Mouse (Mus musculus): ENCODE data around the gene Sept3.

The Sept3 gene

DNA sequence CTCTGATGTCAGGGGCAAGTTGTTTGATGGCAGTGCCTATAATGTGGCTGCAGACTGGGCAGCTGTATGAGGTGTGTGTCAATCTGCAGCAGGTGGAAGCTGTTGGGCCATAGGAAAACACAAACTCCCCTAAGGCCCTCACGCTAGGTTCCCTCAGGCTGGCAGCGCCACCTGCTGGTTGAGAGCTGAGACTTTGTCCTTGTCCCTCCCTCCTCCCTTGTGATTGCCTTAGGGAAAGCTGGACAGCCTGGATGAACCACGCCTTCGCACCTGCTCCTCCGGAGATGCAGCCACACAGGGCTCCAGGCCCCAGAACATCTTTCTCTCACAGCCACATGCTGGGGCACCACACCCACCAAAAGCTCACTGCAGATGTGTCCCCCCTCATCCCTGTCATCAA is 3.5 kb upstream of the Sept3 start:
- peak; percentile 12 to 58 for DNase-seq (ENCODE audit: low spot score in 2 of 2)

DNA sequence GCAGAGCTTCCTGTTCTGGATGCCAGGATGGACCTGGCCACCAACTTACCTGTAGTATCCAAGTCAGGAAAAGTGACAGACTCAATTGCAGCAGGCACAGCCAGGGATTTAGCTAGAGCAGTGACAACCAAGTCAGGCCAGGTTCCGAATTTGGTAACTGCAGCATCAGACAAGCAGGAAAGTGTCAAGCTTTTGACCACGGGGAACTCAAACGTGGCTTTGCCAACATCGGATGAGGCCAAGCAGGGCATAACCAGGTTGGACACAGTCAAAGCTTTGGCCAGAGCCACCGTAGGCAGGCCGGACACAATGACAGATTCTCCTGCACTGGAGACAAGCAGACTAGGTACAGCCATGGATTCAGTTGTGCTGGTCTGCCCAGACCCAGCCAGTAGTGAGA is 2.4 kb upstream of the Sept3 start:
- no peak for DNase-seq (ENCODE audit: low spot score in 2 of 2)

DNA sequence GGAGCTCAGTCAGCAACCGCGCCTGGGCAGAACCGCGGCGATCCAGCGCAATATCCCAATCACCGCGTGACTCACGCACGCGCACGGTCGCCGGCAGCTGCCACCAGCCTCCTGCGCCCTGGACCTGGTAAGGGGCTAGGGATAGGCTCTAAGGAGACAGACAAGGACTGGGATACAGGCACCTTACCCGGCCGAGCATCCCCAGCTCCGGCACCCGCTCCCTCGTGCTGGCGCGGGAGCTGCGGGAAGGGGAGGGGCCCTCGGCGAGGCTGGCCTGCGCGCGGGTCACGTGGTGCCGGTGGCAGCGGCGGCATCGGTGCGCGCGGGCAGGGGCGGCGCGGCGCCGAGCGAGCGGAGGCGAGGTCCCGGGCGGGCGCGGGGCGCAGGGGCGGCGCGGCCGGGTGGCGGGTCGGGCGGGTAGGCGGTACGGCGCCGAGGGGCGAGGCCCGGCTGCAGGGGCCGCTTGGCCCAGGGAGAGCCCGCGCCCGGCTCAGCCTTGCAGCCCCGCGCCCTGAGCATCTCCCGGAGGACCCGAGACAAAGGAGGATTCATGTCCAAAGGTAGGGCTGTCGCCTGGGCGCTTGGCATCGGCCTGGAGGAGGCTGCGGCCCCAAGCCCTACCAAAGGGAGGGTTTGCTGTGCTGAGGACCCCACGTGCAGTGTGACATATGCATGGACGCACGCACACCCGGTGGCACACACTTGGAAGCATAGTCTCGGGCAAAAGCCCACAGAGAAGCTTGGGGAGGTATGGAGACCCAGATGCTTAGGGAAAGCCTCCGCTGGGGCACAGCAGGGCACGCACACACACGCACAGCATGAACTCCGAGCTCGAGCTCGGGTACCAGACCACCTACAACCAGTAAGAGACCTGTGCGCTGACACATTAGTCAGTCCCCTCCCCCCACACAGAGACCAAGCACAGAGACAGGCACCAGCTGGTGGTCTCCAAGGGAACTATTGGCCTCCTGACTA is 521 bp downstream of the Sept3 start:
- DNase-seq (ENCODE audit: low spot score in 2 of 2) = peak in 1 of 2 experiments; percentile 17

DNA sequence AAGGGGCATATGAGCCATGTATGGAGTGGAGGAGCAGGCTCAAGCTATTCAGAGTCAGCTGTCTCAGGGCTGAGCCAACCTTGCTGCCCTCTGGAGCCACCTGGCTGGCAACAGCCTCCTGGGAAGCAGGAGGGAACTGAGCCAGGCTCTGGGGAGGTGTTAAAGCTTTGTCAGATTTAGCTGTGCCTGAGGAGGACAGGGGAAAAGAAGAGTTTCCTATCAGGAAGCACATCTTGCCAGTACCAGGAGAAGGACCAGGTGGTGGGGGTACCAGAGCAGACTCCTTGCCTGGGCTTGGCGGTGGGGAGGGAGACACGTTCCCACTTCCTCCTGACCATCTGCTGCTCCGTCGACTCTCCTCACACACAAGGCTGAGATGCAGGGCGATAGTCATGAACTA is 2.9 kb downstream of the Sept3 start:
- no peak for DNase-seq (ENCODE audit: low spot score in 2 of 2)

DNA sequence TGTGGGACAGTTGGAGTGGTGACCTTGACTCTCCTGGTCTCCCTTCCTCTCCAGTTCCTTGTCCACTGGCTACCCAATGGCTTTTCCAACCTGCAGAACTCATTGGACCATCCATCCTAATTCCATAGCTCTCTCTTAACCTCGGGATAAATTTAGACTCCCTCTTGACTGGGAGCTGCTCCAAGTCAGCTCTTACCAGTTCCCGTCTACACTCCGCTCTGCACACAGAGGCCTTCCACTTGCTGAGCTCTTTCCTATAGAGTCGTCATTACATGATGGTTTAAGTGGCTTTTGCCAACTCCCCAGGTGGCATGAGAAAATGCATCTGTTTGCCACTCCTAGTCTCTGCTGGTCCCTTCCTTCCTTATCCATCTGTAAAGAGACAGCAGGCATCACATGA is 5.9 kb downstream of the Sept3 start:
- DNase-seq (ENCODE audit: low spot score in 2 of 2) = no peak

DNA sequence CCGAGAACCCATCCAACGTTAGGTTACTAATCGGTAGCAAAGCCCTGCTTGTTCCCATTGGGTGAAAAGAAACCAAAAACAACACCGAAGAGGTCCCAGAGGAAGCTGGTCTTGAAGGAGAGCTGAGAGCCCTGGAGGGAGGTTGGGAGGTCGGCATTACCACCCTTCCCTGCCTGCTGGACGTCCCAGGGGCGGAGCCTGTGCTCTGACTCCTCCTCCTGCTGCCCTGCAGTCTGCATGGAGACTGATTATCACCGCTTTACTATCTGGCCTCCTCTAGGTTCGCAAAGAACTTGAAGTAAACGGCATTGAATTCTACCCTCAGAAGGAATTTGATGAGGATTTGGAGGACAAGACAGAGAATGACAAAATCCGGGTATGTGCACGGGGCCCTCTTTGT is 11.5 kb downstream of the Sept3 start:
- DNase-seq (ENCODE audit: low spot score in 2 of 2) = no peak

DNA sequence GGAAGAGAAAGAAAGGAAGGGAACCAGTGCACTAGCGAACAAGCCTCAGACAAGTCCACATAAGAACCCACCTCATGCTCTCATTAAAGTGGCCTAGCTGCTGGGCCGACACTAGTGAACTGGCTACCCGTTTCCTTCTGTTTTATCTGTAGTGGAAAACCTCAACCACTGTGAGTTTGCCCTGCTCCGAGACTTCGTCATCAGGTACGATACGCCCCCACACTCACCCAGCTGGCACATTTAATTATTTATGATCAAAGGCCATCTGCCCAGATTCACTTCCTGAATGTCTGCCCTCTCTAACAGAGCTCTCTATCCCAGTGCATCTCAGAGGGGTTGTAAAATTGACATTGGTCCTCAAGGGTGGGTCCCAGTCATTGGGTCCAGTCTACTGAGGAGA is 15.6 kb downstream of the Sept3 start:
- no peak for DNase-seq (ENCODE audit: low spot score in 2 of 2)

DNA sequence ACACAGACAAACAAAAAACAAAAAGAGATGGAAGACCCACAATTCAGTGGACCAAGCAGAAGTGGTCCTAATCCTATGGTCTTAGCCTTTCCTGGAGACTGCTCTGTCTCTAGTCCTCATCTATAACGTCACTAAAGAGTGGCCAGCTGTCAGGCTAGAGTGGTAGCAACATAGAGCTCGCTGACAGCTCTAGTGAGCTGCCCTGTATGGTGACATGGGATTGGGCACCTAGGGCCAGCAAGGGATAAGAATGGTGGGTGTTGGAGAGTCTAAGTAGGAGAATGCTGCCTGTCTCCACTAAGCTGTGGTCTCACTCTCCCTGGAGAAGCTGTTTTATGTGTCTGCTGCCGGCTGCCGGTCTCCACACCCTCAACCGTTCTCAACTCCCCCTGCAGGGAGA is 18.2 kb downstream of the Sept3 start:
- no peak for DNase-seq (ENCODE audit: low spot score in 2 of 2)

DNA sequence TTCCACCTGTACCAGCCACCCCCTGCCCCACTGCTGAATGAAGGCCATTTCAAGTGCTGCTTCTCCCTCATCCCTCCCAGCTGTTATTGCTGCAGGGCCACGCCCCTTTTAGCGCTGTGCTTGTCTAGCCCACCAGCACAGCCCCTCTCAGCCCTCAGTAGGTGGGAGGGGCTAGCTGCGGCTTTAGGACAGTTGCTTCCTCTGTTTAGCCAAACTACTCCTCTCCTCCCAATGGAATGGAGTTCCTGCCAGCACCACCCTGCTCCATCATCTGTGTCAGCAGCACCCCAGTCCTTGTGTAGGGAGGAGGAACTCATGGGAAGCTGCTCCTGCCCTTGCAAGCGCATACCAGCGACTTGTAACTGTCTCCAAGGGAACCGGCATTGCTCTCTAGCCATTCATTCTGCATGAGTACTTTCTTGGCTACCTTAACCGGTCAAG is 18.6 kb downstream of the Sept3 start:
- no peak for DNase-seq (ENCODE audit: low spot score in 2 of 2)

DNA sequence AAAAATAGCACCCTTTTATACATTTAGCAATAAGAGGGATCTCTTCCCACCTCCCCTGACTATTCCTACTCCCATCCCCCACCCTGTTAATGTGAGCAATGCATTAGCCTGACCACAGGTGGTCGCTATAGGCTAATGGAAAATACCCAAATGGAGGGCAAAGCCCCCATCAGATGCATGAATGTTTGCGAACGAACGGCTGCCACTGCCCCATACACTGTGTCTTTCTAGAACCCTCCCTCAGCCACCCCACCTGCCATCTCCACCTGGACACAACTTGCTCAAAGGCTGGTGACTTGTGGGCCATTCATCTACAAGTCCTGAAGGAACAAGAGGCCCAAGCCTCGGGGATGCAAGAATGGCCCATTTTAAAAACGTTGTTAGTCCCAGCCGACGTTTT is 19.4 kb downstream of the Sept3 start:
- DNase-seq (ENCODE audit: low spot score in 2 of 2) = no peak

DNA sequence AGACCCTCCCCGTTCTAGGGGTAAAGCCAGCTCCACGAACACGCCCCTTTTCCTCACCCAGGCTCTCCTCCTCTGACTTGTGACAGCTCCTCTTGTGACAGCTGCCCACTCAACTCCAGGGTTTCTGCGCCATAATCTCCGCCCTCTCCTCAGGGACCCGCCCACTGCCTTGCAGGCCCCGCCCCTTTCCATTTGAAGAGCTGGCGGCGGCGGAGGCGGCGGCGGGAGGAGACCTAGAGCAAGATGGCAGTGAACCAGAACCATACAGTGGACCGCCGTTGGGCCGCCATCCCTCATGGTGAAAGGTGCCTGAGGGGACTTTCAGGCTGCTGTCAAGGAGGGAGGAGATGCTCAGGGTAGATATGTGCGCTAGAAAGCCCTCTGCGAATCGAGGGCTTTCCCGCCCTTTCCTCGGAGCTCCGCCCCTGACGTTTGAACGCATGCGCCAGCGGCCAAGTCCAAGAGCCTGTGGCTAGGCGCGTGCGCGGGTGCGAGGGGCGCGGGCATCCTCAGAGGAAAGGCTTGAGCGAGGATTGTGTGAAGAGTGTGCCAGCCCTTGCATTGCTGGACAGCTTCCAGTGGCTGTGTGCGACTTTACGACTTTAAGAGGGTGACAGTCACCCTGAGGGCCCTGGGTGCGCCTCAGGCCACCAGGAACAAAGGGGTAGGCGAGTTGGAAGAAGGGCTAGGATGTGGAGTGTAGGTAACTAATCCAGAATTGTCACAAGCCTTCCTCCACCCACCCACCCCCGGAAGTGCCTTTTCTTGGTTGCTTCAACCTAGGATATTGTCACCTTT is 24.3 kb downstream of the Sept3 start, which contains the start of gene Wbp2nl:
Wbp2nl (plus strand) TSS at position 191 of the 798 bp plus-strand sequence.
- no peak for DNase-seq (ENCODE audit: low spot score in 2 of 2)

DNA sequence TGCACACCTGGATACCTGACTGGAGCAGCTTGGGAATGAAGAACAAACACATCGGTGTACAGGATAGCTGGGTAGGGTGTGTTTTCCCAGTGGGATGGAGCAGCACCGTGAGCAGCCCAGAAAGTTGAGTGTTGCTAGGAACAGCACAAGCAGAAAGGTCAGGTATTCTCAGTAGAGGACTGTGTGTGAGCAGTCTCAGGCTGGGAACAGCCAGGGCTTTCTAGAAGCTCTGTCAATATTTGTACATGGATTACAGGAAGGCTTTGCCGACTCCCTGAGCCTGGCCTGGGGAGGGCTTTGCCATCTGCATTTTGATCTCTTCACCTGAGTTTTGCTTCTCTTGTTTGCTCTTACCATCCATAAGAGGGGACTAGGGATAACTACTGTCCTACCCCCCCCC is 32.4 kb downstream of the Sept3 start:
- no peak for DNase-seq (ENCODE audit: low spot score in 2 of 2)

DNA sequence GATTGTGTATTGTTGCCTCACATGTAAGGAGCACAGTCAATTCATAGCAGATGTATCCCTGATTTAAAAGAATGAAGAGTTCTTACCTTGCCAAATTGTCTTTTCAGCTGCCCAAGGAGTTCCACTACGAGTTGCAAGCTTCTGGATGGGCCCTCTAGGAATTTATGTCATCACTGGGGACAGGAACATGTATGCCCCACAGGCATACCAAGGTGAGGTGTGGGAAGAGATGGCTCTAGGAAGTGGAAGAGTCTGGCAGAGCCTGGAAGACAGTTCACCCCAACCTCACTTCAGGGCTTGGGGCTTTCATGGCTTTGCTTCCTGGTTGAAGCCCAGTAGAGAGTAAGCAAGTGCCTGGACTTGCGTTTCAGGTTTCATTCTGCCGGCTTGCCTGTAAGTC is 33.7 kb downstream of the Sept3 start:
- DNase-seq (ENCODE audit: low spot score in 2 of 2) = no peak

DNA sequence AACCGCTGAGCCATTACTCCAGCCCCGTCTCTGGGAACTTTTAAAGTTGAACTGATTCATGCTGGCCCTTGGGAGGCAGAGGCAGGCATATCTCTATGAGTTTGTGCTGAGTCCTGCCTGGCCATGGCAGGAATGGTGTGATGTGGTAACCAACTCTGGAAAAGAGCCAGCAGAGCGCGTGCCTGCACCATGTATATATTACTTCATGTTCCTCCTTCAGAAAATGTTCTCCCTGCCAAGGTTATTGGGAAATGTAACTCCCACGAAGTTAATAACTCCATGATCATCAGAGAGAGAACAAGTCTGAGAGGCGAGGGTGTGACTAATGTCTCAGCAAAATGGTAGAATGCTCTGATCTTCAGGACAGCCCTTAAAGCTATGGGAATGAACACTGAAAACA is 43.1 kb downstream of the Sept3 start:
- no peak for DNase-seq (ENCODE audit: low spot score in 2 of 2)

DNA sequence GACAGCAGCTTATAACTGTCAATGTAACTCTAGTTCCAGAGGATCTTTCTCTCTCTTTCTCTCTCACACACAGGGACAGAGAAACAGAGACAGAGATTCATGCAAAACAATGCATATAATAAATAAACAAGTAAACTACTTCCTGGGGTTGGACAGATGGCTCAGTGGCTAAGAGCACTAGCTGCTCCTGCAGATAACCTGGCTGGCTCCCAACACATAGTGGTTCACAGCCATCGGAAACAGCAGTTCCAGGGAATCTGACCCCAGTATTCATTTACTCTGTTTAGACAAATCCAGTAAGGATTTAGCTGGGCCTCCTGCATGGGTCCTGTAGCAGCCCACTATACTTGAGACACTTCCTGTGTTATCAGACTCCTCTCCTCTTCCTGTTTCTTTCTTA is 44.9 kb downstream of the Sept3 start:
- DNase-seq (ENCODE audit: low spot score in 2 of 2) = no peak

DNA sequence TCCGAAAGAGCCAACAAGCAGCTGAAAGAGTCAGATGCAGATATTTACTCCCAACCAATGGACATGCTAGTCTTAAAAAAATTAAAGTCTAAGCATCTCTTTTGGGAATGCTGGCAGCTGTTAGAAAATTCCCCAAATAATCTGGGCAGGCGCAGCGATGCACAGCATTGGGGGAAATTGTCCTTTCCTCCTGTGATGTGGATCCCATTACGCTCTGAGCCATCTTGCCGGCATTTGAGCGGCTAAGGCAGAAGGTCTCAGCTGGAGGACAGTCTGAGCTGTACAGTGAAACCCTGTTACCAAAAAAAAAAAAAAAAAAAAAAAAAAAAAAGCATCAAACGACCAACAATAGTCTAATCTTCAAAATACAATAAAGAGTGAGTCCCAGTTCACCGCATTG is 47.5 kb downstream of the Sept3 start:
- DNase-seq (ENCODE audit: low spot score in 2 of 2) = no peak

DNA sequence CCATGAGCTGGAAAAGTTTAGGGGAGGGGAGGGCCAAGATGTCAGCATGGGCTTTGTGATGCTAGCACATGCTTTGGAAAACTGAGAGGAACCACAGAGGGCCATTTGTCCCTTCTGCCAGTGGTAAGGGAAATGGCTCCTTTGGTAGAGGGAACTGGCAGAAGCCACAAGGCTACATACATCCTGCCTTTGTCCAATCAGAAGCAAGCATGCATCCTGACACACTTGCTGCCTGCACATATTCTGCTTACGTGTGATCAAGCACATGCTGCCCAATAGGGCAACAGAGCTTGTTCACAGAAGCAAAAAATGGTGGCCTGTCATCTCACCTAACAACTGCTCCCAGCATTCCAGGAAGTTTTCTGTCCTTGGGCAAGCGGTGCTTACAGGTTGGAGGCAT is 50.7 kb downstream of the Sept3 start:
- no peak for DNase-seq (ENCODE audit: low spot score in 2 of 2)

DNA sequence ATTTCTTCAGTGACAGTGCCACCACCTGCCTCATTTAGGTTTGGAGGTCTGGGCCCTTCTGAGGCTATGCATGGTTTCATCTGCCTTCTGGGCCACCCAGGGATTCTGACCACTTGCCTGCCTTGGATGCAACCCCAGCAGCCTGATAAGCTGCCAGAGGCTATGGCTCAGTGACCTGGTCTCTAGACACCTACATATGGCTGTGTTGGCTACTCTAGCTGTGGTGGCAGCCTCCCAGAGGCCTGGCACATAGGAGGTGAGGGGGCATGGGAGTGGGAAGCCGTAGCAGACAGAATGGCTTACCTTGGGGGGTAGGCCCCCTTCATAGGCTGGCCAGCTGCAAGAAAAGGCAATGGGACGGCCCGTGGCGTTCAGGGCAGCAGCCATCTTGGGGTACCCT is 60.5 kb downstream of the Sept3 start:
- DNase-seq (ENCODE audit: low spot score in 2 of 2) = no peak

DNA sequence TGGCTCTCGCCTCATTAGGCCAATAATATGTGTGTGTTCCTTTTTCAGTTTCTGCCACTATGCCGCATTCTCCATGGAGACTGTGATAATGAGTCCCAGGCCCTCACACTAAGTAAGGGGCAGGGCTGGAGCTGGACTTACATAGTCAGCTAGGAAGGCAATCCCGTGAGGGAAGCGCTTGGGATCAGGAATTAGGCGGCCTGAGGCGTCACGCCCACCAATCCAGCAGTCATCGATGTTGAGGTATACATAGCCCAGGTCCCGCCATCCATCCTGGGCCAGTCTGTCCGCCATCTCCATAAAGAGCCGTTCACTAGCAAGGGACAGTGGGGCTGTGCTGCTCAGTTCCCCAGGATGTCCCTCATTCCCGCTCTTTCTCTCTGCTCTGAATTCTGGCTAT is 61.9 kb downstream of the Sept3 start:
- no peak for DNase-seq (ENCODE audit: low spot score in 2 of 2)

DNA sequence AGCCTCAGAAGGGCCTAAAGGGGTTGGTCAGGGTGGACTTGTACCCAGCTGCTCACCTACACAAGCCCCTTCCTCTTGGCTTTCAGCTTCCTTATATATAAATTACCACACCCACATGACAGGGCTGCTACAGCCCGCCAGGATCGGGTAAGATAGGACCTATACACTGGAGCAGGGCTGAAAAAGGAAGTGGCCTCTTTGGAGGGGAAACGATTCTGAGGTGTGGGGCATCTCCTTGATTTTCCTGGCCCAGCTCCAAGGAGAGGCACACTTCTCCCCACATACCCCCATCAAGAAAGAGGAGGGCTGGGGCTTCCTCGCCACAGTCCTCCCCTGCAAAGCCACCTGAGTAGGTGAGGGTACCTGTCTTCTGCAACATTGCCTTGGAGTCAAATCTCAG is 63.2 kb downstream of the Sept3 start:
- no peak for DNase-seq (ENCODE audit: low spot score in 2 of 2)

DNA sequence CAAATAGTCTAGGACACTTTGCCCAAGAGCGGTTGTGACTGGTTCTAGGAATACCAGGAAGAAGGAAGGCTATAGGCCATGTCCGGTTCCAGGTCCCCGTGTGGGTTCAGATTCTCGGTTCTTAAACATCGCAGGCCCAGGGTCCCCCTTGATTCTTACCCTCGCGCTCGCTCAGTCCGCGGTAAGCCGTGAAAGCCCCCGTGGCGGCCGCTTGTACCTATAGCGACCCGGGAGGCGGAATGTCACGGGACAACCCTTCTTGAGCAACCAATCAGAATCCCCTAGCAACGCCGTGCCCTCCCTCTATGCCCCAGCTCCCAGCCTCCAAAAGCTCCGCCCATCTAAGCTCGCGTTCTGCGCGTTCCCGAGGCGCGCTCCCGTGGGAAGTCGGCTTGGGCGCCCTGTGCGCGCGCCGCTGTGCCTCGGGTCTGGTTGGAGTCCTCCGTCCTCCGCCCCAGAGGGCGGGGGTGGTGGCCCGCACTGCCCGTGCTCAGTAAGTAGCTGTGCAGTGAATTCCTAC is 64.0 kb downstream of the Sept3 start, which contains the start of the genes Naga, Pheta2 and Smdt1:
Naga (minus strand) TSS at position 333 of the 520 bp plus-strand sequence.
Pheta2 (plus strand) TSS at position 350 of the 520 bp plus-strand sequence.
Smdt1 (plus strand) TSS at position 367 of the 520 bp plus-strand sequence.
- DNase-seq (ENCODE audit: low spot score in 2 of 2) = peak; percentile 93

DNA sequence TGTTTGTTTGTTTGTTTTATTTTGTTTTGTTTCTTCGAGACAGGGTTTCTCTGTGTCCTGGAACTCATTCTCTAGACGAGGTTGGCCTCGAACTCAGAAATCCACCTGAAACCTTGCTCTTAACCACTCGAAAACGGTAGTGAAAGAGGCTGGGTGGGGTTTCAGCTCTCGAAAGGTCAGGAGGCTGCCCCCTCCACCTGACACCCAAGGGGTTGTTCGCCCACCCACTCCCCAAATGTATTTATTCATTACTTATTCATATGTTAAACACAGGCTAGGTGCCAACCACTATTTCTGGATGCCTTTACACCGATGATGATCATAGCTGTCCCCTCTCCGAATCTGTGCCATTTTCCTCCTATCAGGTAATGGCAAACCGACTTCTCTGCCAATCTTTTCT is 64.5 kb downstream of the Sept3 start:
- DNase-seq (ENCODE audit: low spot score in 2 of 2) = no peak
